Mouse (Mus musculus): ENCODE results near the gene Pdcd6ip.
"Not testable (repeated sequence)": the region's sequence is repeated elsewhere in the genome, so short reads cannot be mapped to it uniquely, and the experiment has no call there.

Gene Pdcd6ip

DNA sequence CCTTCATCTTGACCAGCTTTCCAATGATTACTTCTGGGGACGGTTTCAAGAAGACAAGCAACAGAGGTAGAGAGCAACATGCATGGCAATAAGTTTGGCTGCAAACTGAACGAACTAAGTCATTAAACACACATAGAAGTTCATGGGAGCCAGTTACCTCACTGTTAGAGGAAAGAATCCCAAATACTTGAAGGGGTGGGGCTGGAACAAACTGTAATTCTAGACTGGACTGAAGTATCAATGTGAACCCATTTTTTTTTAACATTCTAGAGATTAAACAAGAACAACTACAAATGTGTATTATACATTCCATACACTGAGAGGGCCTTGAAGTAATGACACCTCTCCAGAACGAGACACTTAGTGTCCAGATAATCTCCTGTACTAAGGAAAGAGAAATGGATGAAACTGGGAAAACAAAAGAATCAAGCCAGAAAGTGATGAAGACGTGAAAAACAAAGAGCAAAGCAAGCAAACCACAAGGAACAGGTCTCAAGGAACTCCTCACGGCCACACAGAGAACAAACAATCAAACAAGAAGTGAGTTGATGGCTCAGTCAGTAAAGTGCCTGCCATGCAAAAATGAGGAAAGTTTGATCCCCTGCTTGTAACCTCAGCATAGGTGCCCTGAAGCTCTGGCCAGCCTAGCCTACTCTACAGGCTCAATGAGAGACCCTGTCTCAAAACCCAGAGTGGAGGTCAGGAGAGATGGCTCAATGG is 6.5 kb downstream of the Pdcd6ip start:
- no peak for DNase-seq

DNA sequence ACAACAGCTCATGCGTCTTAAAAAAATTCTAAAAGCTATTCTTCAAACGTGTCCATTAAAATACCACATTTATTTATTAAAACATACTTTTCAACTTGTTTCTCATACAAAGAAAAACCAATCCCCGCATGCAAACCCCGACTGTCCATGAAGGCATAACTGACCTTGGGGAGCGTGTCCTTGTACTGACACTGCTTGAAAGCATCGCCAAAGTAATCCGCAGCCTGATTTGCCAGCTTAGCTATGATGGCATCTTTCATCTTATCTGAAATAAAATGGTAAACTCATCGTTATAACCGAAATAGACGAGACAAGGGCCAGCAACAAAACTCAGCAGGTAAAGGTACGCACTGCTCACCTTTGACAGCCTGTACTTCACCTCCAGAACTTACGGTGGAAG is 20.6 kb downstream of the Pdcd6ip start:
- no peak for DNase-seq

GRCm38 (mm10) chr9:113673721-113674120 is 34.3 kb downstream of the Pdcd6ip start:
- DNase-seq, result no peak

DNA sequence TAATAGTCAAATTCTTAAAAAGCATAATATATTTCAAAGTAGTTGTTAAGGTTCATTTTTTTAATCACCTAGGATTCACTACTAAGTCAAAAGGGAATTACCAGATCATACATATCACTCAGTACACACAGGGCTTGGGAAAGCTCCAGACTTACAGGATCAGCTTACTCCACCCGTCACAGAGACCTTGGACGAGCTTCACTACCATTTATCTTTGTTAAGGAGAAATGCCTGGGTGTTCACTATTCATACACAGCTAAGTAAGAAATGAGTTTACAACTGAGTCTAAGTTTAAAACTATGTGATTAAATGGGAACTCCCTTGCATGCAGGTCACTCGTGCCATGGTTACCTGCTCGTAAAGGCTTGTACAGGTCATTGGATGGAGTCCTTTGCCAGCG is 35.7 kb downstream of the Pdcd6ip start:
- DNase-seq, result no peak

GRCm38 (mm10) chr9:113670857-113671106 is 37.3 kb downstream of the Pdcd6ip start:
- no peak for DNase-seq

DNA sequence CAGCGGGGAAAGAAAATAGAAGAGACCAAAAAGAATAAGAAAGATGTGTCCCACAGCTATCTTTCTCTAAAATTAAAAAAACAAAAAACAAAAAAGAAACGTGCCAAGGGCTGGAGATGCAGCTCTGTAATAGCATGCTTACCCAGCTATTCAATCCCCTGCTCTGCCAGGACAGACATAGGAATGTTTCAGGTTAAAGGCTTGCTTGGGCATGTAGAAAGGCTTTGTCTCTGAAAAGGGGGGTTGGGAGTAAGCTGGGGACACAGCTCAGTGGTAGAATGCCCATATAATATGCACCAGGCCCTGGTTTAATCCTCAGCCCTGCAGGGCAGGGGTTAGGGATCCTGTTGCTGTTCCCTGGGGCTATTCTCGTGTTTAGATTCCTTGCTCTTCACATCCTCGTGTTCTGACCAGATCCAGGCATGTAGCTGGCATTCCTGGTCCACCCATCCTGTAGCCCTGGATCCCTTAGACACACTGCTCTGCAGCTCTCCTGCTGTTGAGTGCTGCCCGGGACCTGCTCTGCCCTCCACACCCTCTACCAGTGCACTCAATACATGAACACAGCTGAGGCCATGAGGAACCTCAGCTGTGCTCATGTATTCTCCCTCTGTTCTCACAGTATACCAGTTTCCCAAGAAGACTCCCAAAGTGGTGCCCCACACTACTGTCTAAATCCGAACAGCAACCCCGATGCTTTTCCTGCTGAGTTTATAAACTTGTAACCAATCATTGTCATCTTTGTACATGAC is 37.8 kb downstream of the Pdcd6ip start:
- DNase-seq, result no peak

DNA sequence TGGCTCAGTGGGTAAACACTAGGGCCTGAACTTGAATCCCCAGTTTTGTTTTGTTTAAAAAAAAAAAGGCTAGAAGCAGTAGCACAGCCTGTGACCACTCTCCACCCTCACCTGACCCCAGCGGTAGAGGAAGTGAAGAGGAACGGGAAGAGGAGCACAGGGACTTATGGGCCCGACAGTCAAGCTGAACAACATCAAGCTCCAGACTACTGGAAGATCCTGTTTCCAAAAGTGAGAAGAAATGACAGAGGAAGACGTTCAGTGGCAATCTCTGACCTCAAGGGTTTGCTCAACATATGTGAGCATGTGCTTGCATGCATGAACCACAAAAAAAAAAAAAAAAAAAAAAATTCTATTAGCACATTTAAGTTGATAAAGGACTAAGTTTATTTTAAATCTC is 44.6 kb downstream of the Pdcd6ip start:
- no peak for DNase-seq

DNA sequence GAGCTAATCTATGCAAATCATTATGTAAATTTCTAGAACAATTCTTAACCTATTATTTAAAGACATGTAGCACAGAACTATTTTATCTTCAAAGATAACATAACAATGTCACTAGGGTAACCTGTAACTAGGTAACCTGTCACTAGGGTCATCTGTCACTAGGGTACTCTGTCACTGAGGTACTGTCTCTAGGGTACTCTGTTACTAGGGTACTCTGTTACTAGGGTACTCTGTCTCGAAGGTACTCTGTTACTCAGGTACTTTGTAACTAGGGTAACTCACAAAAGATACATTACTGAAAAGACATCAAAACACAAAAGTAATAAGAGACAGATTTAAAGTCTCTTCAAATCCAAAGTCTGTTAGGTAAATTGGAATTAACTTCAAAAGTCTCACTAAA is 50.2 kb downstream of the Pdcd6ip start:
- DNase-seq, result no peak

DNA sequence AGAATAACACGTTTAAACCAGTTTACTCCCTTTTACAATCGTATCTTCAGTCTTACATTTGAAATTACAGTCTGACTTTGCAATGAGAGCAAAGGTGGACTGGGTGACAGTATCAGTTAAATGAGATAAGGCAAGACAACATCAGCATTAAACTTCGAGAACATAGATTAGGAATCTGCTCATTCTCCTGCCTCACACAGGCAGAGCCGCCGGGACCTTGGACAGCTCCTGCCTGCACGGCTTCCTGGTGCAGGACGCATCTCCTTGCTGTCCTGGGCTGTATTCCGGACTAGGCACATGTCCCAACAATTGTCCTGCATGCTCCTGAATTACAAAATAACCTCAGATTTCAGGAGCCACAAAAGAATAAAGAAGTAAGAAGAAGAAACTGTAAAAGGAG is 54.5 kb downstream of the Pdcd6ip start:
- no peak for DNase-seq

DNA sequence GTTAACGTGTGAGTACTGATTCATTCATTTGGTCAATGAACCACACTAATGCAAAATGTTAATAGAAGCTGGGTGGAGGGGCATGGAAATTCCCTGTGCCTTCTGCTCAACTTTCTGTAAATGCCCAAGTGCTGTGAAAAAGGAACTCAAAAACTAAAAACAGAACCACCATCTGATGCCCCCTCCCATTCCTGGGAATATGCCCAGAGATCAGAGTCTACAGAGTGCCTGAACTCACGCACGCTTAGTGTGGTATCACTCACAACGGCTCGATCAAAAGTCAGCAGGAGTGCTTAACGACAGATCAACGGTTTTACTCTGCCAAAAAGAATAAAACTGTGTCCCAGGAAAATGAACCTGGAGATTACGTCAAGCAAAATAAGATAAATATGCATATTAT is 57.3 kb downstream of the Pdcd6ip start:
- no peak for DNase-seq

- DNase-seq, result not testable (repeated sequence)
Measured at GRCm38 (mm10) chr9:113649211-113649610, 58.8 kb downstream of the Pdcd6ip start.

DNA sequence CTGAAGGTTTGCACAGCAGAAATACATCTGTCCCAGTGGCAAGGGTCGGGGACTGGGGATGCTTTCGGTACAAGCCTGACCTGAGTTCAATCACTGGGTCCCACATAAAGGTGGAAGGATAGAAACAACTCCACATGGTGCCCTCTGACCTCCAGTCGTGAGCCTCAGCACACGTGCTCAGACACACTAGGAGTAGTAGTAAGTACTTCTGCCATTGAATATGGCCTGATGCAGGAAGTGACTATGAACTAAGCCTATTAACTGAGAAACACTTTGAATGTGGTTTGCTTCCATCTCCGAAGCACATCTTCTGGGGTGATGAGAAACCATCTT is 62.3 kb downstream of the Pdcd6ip start:
- no peak for DNase-seq

- peak; percentile 63 for DNase-seq
Measured at GRCm38 (mm10) chr9:113645153-113645836, 62.8 kb downstream of the Pdcd6ip start.

GRCm38 (mm10) chr9:113644701-113645100 is 63.4 kb downstream of the Pdcd6ip start:
- DNase-seq, result no peak

DNA sequence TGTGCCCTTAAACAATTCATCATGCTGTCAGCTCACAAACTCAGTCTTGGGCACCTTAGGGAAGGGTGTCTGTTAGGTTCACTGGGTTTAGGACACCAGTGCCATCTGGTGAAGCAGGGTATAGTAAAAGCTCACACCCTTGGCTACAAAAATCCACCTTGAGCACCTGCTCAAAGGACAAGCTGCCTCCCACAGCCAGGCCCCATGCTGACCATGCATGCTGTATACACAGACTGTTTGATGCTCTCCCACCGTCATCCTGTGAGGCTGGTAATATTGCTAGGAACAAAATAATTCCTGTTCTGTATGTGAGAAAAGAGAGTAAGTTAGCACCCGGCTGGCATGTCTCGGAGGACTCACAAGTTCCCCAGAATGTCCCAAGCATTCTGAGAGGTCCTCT is 64.0 kb downstream of the Pdcd6ip start:
- DNase-seq, result no peak

GRCm38 (mm10) chr9:113643669-113644068 is 64.4 kb downstream of the Pdcd6ip start:
- no peak for DNase-seq

GRCm38 (mm10) chr9:113634986-113635385 is 73.1 kb downstream of the Pdcd6ip start:
- no peak for DNase-seq

DNA sequence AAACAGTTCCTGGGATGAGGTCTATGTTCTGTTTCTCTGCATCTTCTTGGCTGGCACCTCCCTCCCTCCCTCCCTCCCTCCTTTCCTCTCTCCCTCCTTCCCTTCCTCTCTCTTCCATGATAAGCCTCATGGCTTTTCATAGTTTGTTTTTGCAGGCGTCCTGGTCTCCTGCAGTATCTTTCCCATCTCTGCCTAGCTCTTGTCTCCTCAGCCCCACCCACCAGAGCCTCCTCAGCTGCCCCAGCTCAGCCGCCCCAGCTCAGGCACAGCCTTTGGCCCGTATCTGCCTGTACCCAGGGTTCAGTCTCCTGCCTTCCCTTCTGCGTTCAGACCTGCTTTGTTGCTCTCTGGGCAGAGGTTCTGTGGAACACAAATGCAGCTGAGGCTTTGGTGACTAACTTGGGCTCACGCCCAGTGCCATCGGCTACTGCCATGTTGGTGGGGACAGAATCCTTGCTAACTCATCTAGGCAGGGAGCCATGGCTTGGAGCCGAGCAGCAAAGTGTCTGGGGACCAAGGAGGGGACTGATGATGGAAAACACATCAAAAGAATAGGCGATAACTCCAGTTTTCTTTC is 74.8 kb downstream of the Pdcd6ip start:
- no peak for DNase-seq

GRCm38 (mm10) chr9:113632350-113633043 is 75.6 kb downstream of the Pdcd6ip start:
- no peak for DNase-seq

- DNase-seq, result peak; percentile 53
Measured at GRCm38 (mm10) chr9:113629632-113630031, 78.4 kb downstream of the Pdcd6ip start.

- no peak for DNase-seq
Measured at GRCm38 (mm10) chr9:113629191-113629590, 78.9 kb downstream of the Pdcd6ip start.

DNA sequence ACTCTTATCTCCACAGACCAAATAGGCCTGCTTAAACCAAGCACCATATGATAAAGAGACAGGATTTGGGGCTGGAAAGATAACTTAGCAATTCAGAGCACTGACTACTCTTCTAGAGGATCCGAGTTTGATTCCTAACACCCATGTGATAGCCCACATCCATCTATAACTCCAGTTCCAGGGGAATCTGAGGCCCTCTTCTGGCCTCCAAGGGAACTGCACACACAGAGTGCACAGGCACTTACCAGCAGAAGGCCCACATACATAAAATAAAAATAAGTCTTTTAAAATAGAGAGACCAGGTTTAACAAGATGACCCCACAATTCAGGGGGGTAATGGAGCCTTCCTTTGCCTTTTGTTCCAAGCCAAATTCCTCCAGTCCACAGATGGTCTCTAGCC is 79.3 kb downstream of the Pdcd6ip start:
- DNase-seq, result no peak

- no peak for DNase-seq
Measured at GRCm38 (mm10) chr9:113626730-113627129, 81.3 kb downstream of the Pdcd6ip start.
